Mouse (Mus musculus) retina, adult 2 months (tissue): Measurements from ENCODE around the gene Olfr66.

Experiments
- DNase-seq: peaks from one replicate; pipeline ENCODE4 v3.0.0-alpha.2; 2012; ENCODE audit warnings: low read depth, low spot score

Gene Olfr66

DNA sequence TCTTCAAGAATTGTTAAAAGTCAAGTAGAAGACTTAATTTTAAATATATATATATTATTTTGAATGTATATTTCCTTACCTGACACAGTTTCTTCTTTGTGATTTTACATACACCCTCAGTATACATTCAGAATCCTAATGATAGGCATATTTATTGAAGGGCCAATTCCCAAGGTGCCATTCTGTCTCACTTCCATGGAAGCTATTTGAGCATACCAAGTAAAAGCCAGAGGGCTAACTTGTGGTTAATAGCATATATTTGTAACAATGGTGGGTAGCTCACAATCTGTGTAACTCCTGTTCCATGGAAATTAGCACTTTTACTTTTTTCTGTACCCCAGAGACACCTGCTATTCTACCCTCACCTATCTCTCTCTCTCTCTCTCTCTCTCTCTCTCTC lies at the start of gene Olfr66:
Gene Olfr66 (minus strand): TSS at position 101 of the 400 bp plus-strand sequence.
- DNase-seq, result no peak

DNA sequence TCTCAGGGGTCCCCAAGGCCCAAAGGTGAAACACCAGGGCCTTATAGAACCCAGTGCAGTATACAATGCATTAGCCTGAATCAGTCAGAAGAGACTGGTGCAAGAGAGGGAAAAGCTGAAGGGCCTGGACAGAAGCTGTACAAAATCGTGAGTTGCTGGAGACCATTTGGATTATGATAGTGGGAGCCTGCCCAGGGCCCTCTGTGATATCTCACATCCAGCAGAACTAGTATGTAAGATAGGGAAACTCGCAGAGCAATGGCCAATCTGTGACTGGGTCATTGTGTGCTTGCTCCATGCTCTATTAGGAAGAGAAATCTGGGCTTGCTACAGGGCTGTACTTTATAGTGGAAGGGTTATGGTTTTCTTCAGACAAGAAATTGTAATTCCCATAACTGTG lies 48.2 kb upstream of the Olfr66 start, which contains the start of gene Olfr632:
Gene Olfr632 (plus strand): TSS at position 84 of the 400 bp plus-strand sequence.
- no peak for DNase-seq

DNA sequence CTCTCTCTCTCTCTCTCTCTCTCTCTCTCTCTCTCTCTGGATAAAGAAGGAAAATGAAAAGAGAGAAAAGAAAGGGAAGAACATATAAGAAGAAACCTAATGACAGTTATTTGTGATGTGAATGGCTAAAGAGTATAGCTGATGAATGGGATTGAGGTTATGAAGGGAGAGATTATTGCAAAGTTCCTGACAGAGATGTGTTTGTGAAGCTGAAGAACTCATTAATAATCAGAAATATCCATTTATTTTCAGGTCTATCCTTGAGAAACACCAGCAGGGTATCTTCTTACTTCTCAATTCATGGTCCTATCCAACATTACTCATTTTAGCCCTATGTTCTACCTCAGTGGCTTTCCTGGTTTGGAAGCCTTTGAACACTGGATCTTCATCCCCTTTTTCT lies 42.5 kb upstream of the Olfr66 start, which contains the start of gene Olfr631:
Gene Olfr631 (plus strand): TSS at position 301 of the 400 bp plus-strand sequence.
- DNase-seq, result no peak

DNA sequence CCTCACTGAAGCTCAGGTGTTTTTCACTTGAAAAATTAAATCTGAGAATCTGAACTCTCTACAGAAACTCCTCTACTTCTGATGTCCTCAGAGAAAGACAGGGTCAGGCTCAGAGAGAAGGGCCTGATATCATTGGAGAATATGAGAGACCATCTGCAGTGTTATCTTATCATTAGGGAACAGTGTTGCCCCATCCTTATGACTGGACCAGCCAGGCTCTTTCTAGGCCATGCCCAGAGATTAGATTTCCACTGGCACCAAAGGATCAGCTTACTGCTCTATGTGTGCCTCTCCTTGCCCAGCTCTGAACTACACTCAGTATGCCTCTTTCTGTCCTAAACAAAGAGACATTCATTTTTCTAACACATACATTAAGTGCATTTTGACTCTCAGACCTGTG lies 29.3 kb upstream of the Olfr66 start:
- no peak for DNase-seq

DNA sequence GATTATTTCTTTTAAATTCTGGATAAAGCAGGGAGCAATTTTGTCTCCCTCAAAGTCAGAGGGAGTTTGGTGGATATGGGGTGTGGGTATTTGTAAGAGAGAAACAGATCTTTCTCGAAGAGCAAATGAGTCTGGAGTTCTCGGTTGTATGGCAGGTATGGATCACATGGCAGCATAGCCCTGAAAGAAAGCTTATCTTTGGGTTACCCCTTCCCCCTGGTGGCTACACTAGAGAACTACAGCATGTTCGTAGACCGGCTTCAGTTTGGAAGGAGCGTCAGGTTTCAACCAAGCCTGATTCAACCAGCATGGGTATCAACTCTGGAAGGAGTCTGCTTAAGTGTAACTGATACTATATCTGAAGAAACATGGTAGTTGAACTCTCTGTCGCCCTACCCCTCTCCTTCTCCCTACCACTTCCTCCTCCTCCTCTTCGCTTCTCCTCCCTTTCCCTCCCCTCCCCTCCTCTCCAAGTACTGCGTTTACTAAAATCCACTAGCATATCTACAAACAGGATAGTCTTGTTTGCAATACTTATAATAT lies 27.0 kb upstream of the Olfr66 start:
- DNase-seq, result no peak

DNA sequence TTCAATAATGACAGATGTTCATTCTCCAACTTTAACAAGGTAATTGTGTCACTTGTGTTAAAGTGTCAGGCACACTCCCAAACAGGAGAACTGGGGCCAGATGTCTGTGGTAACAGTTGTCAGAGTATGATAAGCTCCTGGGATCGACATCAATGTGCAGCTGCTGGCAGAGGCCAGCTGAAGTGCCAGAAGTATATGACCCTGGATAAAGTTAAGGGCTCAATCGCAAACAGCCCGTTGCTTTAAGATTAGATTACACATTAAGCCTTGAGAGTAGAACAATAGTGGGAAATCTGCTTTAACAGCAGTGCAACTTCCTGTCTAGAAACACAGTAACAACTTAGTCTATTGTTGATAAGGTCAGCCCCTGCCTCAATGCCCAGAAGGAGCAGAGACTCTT lies 24.0 kb upstream of the Olfr66 start:
- no peak for DNase-seq

DNA sequence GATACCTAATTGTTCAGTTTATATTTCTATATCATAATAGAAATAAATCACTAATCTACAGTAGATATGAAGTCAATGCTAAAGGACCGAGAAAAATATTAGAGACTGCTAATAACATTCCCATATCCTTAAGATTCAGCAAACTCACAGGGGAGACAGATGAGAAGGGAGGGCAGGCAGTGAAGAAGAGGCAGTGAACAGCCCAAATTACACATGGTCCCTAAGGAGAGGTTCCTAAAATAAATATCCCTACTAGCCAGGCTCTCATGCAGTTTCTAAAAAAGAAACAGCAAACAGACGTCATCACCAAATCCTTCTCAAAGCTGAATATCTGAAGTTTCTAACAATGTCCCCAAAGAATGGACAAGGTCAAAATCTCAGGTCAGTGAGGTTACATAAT lies 17.1 kb upstream of the Olfr66 start, which contains the start of gene Olfr65:
Gene Olfr65 (plus strand): TSS at position 301 of the 400 bp plus-strand sequence.
- DNase-seq, result no peak

DNA sequence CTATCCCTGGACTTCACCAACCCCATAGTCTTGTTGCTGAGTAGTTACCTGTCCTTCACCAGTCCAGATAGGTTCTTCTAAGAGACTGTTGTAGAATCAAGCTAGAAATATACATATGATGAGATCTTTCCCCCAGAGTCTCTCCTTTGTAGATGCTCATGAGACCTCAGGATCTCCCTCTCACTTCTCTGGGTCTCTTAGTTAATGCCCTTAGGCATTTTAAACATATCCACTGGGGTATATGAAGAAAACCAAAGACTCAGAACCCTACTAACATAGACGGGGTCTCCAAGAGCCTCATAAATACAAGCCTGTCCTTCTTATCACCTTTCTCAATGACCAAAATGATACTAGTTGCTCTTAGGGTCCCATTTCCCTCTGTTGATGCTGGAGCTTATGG lies 8.3 kb upstream of the Olfr66 start, which contains the start of gene Olfr64:
Gene Olfr64 (minus strand): TSS at position 101 of the 400 bp plus-strand sequence.
- no peak for DNase-seq

DNA sequence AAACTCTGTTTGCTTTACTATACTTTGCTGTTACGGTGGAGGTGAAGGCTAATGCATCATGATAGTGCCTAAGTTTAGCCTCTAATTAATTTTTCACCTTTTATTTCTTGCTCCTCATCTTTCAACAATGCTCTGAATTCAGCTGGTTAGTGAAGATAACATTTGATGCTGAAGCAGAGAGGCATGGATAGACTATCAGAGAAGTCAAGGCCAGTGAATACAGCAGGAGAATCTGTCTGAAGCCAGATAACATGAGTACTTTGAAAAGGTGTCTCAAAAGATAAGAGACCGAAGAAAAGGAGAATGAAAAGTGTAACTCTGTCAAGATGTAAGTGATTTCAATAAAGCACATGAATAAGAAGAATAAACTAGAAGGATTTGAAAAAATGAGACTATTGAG lies 9.0 kb downstream of the Olfr66 start:
- DNase-seq, result no peak

DNA sequence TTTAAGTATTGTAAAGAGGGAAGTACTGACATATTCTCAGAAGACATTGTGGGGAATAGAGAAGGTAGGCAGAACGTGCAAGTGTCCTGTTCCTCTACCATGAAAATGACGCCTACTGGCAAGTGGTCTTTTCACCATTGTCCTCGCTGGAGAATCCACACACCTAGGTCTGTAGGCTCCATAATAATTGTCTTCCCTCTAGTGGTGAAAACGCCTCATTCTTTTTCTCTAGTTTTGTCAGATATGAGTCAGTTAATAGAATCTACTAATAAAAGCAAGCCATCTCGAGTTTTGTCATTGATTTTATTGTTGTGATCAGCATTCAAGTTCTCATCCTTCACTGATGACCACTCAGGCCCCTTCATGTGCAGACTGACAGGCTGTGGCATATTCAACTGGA lies 11.6 kb downstream of the Olfr66 start:
- no peak for DNase-seq

DNA sequence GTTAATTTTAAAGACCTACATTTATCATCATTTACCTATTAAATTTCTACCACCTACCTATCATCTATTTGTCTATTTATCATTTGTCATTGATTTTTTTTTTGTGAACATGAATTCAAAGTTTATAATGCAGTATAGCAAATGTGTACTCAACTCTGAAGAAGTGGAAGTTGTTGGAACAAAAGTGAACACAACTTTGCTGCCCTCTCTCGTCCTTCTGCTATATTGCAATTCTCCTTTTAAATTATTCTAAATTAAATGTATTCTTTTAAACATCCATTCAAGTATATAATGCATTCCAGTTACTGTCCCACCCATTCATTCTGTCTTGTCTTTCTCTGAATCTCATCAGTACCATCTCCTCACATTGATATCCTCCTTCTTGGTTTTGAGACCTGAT lies 13.0 kb downstream of the Olfr66 start:
- no peak for DNase-seq

DNA sequence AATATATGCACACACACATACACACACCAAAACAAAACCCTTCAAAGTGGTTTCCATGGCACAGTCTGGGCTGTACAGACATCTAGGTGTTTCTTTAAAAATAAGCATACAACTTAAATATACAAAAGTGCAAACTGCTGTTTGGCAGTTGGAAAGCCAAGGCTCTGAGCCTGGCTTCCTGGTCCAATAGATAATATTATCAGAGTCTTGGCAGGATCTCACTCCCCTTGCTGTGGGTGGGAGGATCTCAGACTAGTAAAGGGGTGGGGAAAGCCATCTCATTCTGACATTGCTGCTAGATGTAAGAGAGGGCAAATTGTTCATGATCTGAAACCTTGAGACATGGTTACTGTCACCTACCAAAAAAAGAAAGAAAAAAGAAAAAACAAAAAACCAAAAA lies 15.4 kb downstream of the Olfr66 start:
- no peak for DNase-seq

DNA sequence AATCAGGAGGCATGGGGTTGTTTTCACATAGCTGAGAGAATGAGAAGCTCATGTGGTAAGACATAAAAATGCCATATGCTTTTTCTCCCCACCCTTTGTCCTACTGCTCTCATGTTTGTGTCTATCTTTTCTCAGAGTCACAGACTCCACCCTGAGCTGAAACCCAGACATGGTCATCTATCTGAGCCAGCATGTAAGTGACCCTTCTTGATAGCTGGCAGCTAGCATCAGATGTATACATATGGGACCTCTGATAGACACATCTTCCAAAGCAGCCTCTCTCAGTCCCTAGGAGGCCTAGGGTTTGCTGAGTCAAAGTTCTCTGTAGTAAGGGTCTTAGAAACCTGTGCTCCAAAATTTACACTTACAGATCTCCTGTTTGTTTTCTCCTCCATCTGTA lies 20.3 kb downstream of the Olfr66 start:
- DNase-seq, result no peak

DNA sequence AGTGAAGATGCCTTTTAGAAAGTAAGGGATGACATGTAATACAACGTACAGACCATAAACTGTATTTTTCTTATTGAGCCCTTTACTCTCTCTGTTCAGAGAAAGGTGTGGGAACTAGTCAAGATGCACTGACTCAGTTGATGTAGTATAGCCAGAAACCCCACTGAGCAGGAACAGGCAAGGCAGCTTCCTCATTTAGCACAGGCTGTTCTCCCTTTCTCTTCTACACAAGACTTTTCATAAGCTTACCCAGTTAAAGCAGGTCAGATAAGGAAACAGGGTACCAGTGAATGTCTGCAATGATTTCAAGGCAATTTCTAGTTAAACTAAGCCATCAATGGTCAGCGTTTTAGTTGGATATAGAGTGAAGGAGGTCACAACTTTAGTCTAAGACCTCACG lies 24.5 kb downstream of the Olfr66 start:
- DNase-seq, result no peak

DNA sequence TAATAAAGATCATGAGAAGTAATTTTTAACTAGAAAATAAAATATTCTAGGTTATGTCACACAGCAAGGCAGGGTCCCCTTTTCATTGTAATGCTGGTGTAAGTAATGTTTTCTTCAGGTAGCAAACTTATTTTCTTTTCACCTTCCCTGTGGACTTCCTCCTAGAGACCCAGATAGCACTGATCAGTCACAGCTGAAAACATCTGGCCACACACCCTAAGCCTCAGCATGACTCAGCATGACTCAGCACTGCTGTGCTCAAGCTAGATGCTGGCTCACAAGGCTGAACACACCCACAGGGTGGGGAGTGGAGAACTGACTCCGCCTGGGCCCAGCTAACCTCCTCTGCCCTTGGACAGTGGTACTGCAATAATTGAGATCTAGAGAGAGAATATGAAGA lies 25.2 kb downstream of the Olfr66 start:
- no peak for DNase-seq

DNA sequence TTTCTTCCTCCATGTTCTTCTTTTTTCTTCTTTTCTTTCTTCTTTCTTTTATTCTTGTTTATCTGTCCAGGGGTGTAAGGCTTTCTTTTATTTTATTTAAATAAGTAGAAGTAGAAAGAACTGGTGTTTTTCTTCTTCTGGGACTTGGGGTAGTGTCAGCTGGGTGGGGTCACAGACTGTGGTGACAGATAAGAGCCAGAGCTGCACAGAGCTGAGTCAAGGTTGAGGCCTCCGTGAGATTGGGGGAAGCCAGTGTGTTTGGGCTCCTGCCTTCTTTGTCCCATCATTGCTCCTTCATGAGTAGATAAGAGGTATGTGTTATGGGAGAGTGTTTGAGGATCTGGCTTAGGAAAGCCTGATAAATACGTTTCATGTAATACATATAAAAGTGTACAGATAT lies 27.0 kb downstream of the Olfr66 start:
- no peak for DNase-seq

DNA sequence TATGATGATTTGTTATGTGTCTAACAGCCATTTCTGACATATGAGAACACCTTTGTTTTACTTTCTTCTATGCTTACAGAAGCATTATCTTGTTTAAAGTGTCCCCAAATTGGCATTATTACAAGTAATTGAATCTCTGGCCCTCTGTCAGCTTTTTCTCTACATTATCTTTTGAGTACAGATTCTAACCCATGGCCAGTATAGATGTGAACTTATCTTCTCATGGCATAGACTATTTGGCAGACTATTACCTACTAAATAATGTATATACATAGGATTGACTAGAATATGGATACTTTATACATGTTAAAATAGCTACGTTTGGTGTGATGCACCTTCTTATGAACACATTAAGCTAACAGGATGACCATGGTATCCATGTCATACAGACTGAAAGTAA lies 31.4 kb downstream of the Olfr66 start:
- DNase-seq, result no peak

DNA sequence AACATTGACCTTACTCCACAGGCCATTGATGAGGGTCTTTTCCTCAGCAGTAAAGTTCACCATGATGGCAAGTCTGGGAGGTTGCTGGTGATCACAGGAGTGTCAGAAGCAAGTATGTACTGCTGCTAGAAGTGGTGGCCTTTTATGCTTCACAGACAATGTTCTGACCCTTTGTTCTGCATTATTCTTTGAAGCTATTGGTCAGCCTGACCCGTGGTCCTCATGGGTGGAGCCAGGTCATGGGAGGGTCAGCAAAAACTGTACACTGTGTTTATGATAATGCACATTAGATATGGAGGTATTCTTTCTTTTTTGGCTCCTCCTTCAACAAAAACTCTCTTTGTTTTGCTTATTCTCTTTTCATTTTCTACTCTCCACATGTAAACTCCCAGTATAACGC lies 33.0 kb downstream of the Olfr66 start, which contains the start of gene Hbb-y:
Gene Hbb-y (minus strand): TSS at position 127 of the 400 bp plus-strand sequence.
- DNase-seq, result no peak

DNA sequence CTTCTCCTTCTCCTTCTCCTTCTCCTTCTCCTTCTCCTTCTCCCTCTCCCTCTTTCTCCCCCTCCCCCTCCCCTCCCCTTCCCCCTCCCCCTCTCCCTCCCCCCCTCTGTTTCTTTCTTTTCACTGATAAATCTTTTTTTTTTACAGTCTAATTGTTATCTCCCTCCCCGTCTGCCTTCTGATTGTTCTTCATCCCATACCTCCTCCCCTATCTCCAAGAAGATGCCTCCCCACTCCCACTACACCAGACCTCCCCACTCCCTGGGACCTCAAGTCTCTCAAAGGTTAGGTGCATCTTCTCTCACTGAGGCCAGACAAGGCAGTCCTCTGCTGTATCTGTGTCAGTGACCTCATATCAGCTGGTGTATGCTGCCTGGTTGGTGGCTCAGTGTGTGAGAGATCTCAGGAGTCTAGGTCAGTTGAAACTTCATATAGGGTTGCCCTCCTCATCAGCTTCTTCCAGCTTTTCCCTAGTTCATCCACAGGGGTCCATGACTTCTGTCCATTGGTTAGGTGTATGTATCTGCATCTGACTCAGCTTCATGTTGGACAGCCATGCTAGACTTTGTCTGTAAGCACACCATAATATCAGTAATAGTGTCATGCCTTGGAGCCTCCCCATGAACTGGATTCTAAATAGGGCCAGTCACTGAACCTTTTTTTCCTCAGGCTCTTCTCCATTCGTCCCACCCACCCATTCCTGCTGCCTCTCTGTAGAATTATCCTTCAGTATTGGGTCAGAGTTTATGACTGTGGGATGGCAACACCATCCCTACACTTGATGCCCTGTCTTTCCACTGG lies 41.3 kb downstream of the Olfr66 start:
- DNase-seq, result no peak

DNA sequence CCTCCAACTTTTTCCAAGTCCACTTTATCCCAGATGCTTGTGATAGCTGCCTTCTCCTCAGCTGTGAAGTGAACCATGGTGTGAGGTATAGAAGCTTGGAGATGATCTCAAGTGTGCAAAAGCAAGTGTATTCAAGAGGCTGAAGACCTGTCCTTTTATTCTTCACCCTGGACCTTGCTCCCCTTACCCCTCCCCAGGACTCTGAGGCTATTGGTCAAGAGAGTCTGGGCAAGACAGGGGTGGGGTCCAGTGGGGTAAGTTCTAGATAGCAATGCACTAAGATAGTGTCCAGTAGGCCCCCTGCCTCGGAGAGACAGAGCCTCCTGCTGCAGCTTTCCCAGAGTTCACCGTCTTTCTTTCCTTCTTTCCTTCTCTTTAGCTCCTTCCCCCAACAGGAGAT lies 43.0 kb downstream of the Olfr66 start, which contains the start of gene Hbb-bh1:
Gene Hbb-bh1 (minus strand): TSS at position 131 of the 400 bp plus-strand sequence.
- DNase-seq, result no peak

DNA sequence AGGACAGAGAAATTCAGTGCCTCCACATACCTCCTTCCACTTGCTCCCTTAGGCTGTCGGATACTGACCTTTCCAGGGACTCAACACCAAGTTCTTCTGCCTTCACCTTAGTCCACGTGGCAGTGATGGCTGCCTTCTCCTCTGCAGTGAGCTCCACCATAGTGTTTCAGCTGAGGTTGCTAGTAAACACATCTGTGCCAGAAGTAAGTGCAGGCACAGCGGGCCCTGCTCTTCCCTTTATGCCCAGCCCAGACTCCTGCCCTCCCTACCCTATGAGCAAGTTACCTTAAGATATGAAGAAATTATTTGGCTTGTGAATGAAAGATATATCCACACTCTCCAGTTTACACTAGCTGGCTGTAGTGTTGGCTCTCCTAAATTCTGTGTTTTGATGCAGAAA lies 45.8 kb downstream of the Olfr66 start, which contains the start of gene Hbb-bh2:
Gene Hbb-bh2 (minus strand): TSS at position 253 of the 400 bp plus-strand sequence.
- no peak for DNase-seq
